9 mouse cellular contexts compared by ENCODE assay signal in genomic region chr7:45090251-45090977, GRCm38 (mm10). TPM values are rescaled to one million over a fixed set of nuclear protein-coding genes. Genes with fewer than 3 reads are reported as not detected.
A peak's percentile ranks its signal among the peaks of the same experiment; 100 is the strongest.
DNase-seq lines count a peak whose midpoint lies in the region; ATAC-seq lines count a peak whose summit lies in the region.
"Had no signal": no experiment of that assay in that cellular context is flagged by ENCODE, and none has a peak within 500 bp of the region (broad histone marks: within the 10 kb centered on the region; RNA-seq: fewer than 3 reads in every experiment).

No protein-coding gene starts in this region.

- H3K4me2 ChIP-seq in heart, embryonic 15.5 days: peak overlapping the region; percentile 73
- peak overlapping the region; percentile 61 for H3K4me2 ChIP-seq in limb, embryonic 15.5 days

- peak overlapping the region; percentile 59 for H3K4me3 ChIP-seq in heart, embryonic 15.5 days
- peak overlapping the region; percentile 61 for H3K4me3 ChIP-seq in limb, embryonic 15.5 days

- no peak overlapping the region for H3K27ac ChIP-seq in heart, embryonic 15.5 days
- H3K27ac ChIP-seq in limb, embryonic 15.5 days: peak overlapping the region; percentile 93

- intact Hi-C loops in left cerebral cortex, postnatal 14 days (cut with DNase I): no loop called here

- no peaks in the 10 kb centered on the region for H3K27me3 ChIP-seq in heart, embryonic 15.5 days
- H3K27me3 ChIP-seq in limb, embryonic 15.5 days: no peaks in the 10 kb centered on the region

- 69% methylated on average over 13 of the region's 13 CpGs for WGBS in heart, embryonic 15.5 days
- WGBS in limb, embryonic 15.5 days: 69% methylated on average over 13 of the region's 13 CpGs

- DNase-seq in heart, postnatal 4 days: no peak
- DNase-seq in B cell, adult 2 months: peak; percentile 56 to 62
- peak; percentile 53 for DNase-seq in ZHBTc4 (ENCODE audit: low read depth, low spot score)
- DNase-seq in ovary, postnatal 14 days (ENCODE audit: low spot score): no peak
- DNase-seq in adrenal gland, postnatal 25 days: no peak
- no peak for DNase-seq in left cerebral cortex, postnatal 14 days (ENCODE audit: low spot score in 2 of 2)
- DNase-seq: lung, postnatal 14 days had no signal

- no peaks in the 10 kb centered on the region for H3K9me3 ChIP-seq in heart, embryonic 15.5 days (replicated peaks)
- H3K9me3 ChIP-seq in limb, embryonic 15.5 days: no peaks in the 10 kb centered on the region

- peaks cover 35% of the 10 kb centered on the region for H3K36me3 ChIP-seq in heart, embryonic 15.5 days
- peaks cover 37% of the 10 kb centered on the region for H3K36me3 ChIP-seq in limb, embryonic 15.5 days

- peaks cover 23% of the 10 kb centered on the region for H3K4me1 ChIP-seq in heart, embryonic 15.5 days (replicated peaks)
- H3K4me1 ChIP-seq in limb, embryonic 15.5 days: peaks cover 34% of the 10 kb centered on the region

- H3K9ac ChIP-seq in heart, embryonic 15.5 days: peak overlapping the region; percentile 54
- 0 out of 2 replicates have a peak overlapping the region, but pooled peaks have one; percentile 74 for H3K9ac ChIP-seq in limb, embryonic 15.5 days

- ATAC-seq in heart, embryonic 15.5 days (replicated peaks; ENCODE audit: insufficient number of reproducible peaks, insufficient read depth, low FRiP score, low read depth): no peak
- ATAC-seq in limb, embryonic 15.5 days (ENCODE audit: insufficient number of reproducible peaks, low FRiP score, low TSS enrichment, low read depth): no peak

RNA-seq across cellular contexts. Expression of gene Rcn3, which starts 1.6 kb away (rescaled TPM):
- 223 and 285 TPM in 2 replicates for polyA plus RNA-seq in heart, embryonic 15.5 days (2015; fragmentation: Nextera tagmentation; extraction: Ambion mirVana)
- 10 to 100 TPM; 88.0 to 90.9 TPM for total RNA-seq in heart, postnatal 4 days (2021)
- polyA plus RNA-seq in limb, embryonic 15.5 days (2015; fragmentation: Nextera tagmentation; extraction: Ambion mirVana): 653 and 714 TPM in 2 replicates
- 27.7 and 33.5 TPM in 2 replicates for total RNA-seq in adrenal gland, postnatal 25 days (2021)
- 1 to 10 TPM; 7.5 to 7.8 TPM for total RNA-seq in left cerebral cortex, postnatal 14 days (2021)

RNA-seq across cellular contexts. Expression of gene Fcgrt, which starts 13.2 kb away (rescaled TPM):
- polyA plus RNA-seq in heart, embryonic 15.5 days (2015; fragmentation: Nextera tagmentation; extraction: Ambion mirVana): 52.5 and 62.7 TPM in 2 replicates
- 10 to 100 TPM; 35.3 to 41.1 TPM for total RNA-seq in heart, postnatal 4 days (2021)
- 99.7 and 121 TPM in 2 replicates for polyA plus RNA-seq in limb, embryonic 15.5 days (2015; fragmentation: Nextera tagmentation; extraction: Ambion mirVana)
- 88.4 and 96.1 TPM in 2 replicates for total RNA-seq in adrenal gland, postnatal 25 days (2021)
- 10 to 100 TPM; 21.0 to 22.8 TPM for total RNA-seq in left cerebral cortex, postnatal 14 days (2021)

RNA-seq across cellular contexts. Expression of gene Prrg2, which starts 27.9 kb away (rescaled TPM):
- 12.9 and 15.9 TPM in 2 replicates for polyA plus RNA-seq in heart, embryonic 15.5 days (2015; fragmentation: Nextera tagmentation; extraction: Ambion mirVana)
- 10 to 100 TPM in 1 of 2 experiments, 1 to 10 TPM in 1; 9.5 to 10.2 TPM for total RNA-seq in heart, postnatal 4 days (2021)
- polyA plus RNA-seq in limb, embryonic 15.5 days (2015; fragmentation: Nextera tagmentation; extraction: Ambion mirVana): 23.1 and 25.1 TPM in 2 replicates
- 19.2 and 21.4 TPM in 2 replicates for total RNA-seq in adrenal gland, postnatal 25 days (2021)
- 1 to 10 TPM; 6.6 to 7.1 TPM for total RNA-seq in left cerebral cortex, postnatal 14 days (2021)

RNA-seq across cellular contexts. Expression of gene Nosip, which starts 28.2 kb away (rescaled TPM):
- 42.4 and 54.8 TPM in 2 replicates for polyA plus RNA-seq in heart, embryonic 15.5 days (2015; fragmentation: Nextera tagmentation; extraction: Ambion mirVana)
- 10 to 100 TPM; 31.7 to 34.6 TPM for total RNA-seq in heart, postnatal 4 days (2021)
- polyA plus RNA-seq in limb, embryonic 15.5 days (2015; fragmentation: Nextera tagmentation; extraction: Ambion mirVana): 63.0 and 70.3 TPM in 2 replicates
- 46.5 and 67.2 TPM in 2 replicates for total RNA-seq in adrenal gland, postnatal 25 days (2021)
- 10 to 100 TPM; 52.4 to 54.1 TPM for total RNA-seq in left cerebral cortex, postnatal 14 days (2021)

RNA-seq across cellular contexts. Expression of gene Rps11, which starts 33.8 kb away (rescaled TPM):
- 794 and 808 TPM in 2 replicates for polyA plus RNA-seq in heart, embryonic 15.5 days (2015; fragmentation: Nextera tagmentation; extraction: Ambion mirVana)
- 100 to 1,000 TPM; 846 to 864 TPM for total RNA-seq in heart, postnatal 4 days (2021)
- polyA plus RNA-seq in limb, embryonic 15.5 days (2015; fragmentation: Nextera tagmentation; extraction: Ambion mirVana): 1,215 and 1,484 TPM in 2 replicates
- total RNA-seq in adrenal gland, postnatal 25 days (2021): 1,211 and 1,259 TPM in 2 replicates
- 100 to 1,000 TPM; 402 to 406 TPM for total RNA-seq in left cerebral cortex, postnatal 14 days (2021)

Comparison
In these comparisons a context has a peak if more than half of its experiments do, and no peak if none do; other contexts are left out.
1. DNase-seq: peak in B cell, adult 2 months (2 of 2) and ZHBTc4 (single experiment); none in heart, postnatal 4 days (single experiment), ovary, postnatal 14 days (single experiment), adrenal gland, postnatal 25 days (single experiment) and left cerebral cortex, postnatal 14 days (0 of 2).